Mouse (Mus musculus) forebrain, embryonic 11.5 days (tissue): ENCODE data around the gene Taar8c. TPM values are rescaled to one million over a fixed set of nuclear protein-coding genes. Genes with fewer than 3 reads are reported as not detected.
"Not testable (repeated sequence)": the region's sequence is repeated elsewhere in the genome, so short reads cannot be mapped to it uniquely, and the experiment has no call there.

Experiments used
- ATAC-seq: fragments of 200-750 bp; cut with Nextera tagmentation; replicated peaks from 2 replicates; pipeline ENCODE4 v1.8.0; 2017; ENCODE audit warnings: moderate TSS enrichment; ENCODE audit not compliant: low FRiP score
- DNase-seq: peaks from one replicate; pipeline ENCODE4 v3.0.0-alpha.2; 2017; ENCODE audit warnings: low spot score
- H3K27ac ChIP-seq: fragments of 300-500 bp; sonication (generic); 2 replicates; pipeline ENCODE4 v1.5.1; 2014; ENCODE audit warnings: low read depth, low read length
- H3K27me3 ChIP-seq: fragments of 300-500 bp; sonication (generic); 2 replicates; pipeline ENCODE4 v1.6.1; 2014; ENCODE audit warnings: mild to moderate bottlenecking, low read length, mixed read lengths; ENCODE audit not compliant: control insufficient read depth, insufficient read depth
- H3K36me3 ChIP-seq: fragments of 300-500 bp; sonication (generic); 2 replicates; pipeline ENCODE4 v1.6.1; 2014; ENCODE audit warnings: mild to moderate bottlenecking, low read length, moderate library complexity, mixed read lengths; ENCODE audit not compliant: control insufficient read depth, insufficient read depth
- H3K4me1 ChIP-seq: fragments of 300-500 bp; sonication (generic); replicated peaks from 2 replicates; pipeline ENCODE4 v1.6.1; 2014; ENCODE audit warnings: low read length, mixed read lengths; ENCODE audit not compliant: control insufficient read depth, insufficient read depth
- H3K4me2 ChIP-seq: fragments of 300-500 bp; sonication (generic); 2 replicates; pipeline ENCODE4 v1.6.1; 2014; ENCODE audit warnings: low read depth, mild to moderate bottlenecking, low read length, moderate library complexity, mixed read lengths; ENCODE audit not compliant: severe bottlenecking
- H3K4me3 ChIP-seq: fragments of 300-500 bp; sonication (generic); 2 replicates; pipeline ENCODE4 v1.5.1; 2014; ENCODE audit warnings: low read depth, low read length
- H3K9ac ChIP-seq: fragments of 300-500 bp; sonication (generic); 2 replicates; pipeline ENCODE4 v1.6.1; 2014; ENCODE audit warnings: low read length
- H3K9me3 ChIP-seq: fragments of 300-500 bp; sonication (generic); 2 replicates; pipeline ENCODE4 v1.6.1; 2016; ENCODE audit warnings: low read length, mixed read lengths; ENCODE audit not compliant: control insufficient read depth
- WGBS: fragments of 180-500 bp; shearing (Covaris S2); extraction: QIAGEN DNeasy Blood & Tissue Kit; methylation state at CpG from one replicate; pipeline ENCODE4 v1.1.7; 2014; 5-methylcytosine and 5-hydroxymethylcytosine counted together
- polyA plus RNA-seq: library from polyadenylated mRNA; unstranded; fragments of >200 nt; fragmentation: Nextera tagmentation; extraction: Ambion mirVana; gene quantifications from 2 replicates; pipeline ENCODE4 v1.2.1, GENCODE M21; 2014

The Taar8c gene
- polyA plus RNA-seq, result not detected in 2 replicates

- 82% methylated on average over 1 of the region's 3 CpGs for WGBS
- not testable (repeated sequence) for H3K4me2 ChIP-seq, H3K9me3 ChIP-seq, H3K36me3 ChIP-seq, DNase-seq, H3K4me3 ChIP-seq, H3K27ac ChIP-seq, H3K9ac ChIP-seq, H3K27me3 ChIP-seq, ATAC-seq, H3K4me1 ChIP-seq
Observed at GRCm38 (mm10) chr10:24101812-24102211, at the start of gene Taar8c. Gene Taar8c, minus strand, starts transcription at chr10:24101912.

DNA sequence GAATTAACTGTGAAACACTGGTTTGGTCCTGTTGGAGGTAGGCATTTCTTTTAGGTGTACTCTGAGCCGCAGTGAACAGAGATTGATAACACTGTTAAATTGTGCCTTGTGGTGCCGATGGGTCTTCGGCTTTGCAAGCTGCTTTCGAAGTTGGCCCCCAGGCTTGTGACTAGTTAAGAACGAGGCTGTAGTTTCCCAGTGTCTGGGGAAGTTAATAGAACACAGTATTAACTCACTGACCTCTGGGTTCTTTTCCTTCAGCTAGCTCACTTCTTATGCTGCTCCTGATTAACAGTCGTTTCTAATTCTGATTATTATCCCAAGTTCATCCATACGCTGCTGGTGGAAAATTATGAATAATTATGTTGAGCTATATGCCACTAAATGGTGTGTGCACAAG, 48.4 kb upstream of the Taar8c start:
- Histone ChIP-seq H3K9me3 (no peaks in the 10 kb centered on the region), H3K36me3 (no peaks in the 10 kb centered on the region), H3K4me3 (peak overlapping the region; percentile 72; the same call in 1 of the 2 replicates), H3K27me3 (no peaks in the 10 kb centered on the region), H3K27ac (no peak overlapping the region), H3K9ac (no peak overlapping the region), H3K4me2 (peak overlapping the region; percentile 37; the same call in 1 of the 2 replicates), H3K4me1 (no peaks in the 10 kb centered on the region)
- DNase-seq (no peak), ATAC-seq (no peak)
- 71% methylated on average over 7 of the region's 7 CpGs for WGBS

DNA sequence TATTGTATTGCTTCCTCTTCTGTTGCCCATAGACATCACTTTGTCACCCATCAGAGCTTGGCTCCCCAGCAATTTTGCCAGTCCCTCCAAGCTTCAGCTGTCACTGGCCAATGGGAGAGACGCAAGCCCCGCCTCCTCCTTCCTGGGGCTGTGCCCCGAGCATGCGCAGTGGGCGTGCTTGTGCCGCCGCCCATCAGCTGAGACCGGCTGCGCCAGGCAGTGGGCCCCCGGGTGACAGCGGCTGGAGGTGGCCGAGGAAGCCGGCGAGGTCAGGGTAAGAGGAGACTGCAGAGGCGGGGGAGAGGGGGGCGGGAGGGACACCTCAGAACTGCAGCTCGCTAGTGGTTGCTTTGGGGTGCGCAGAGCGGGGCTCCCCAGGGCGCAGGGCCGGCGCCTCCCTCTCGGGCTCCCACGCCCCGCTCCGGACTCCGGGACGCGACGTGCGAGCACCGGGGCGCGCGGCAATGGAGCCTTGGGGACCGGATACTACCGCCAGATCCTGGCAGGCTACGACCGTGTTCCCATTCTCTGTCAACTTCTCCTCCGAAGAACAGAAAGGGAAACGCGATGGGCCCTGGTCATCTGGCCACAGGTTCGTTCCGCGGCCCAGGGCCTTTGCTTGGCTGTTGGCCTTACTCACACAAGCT, 47.5 kb upstream of the Taar8c start, which contains the start of gene Stx7:
Gene Stx7, plus strand, starts transcription at position 168 of the 647 bp plus-strand sequence.
- peak; percentile 99 for ATAC-seq

DNA sequence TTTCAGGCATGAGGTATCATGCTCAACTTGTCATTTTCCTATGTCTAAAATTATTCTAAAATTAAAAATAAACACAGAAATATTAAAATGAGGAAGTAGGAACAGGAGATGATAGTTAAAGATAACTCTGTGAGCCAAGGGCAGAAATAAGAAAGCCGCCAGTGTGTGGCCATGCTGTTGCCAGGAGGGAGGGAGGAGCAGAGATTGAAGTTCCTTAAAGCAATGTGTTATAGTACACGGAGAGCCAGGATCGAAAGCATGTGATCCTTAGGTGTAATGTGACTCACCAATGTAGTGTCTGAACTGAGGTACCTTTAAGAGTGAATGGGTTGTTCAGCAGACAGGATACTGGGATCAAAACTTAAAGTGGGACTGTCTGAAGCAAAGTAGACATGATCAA, 41.0 kb upstream of the Taar8c start:
- DNase-seq (no peak), ATAC-seq (no peak)
- no peak overlapping the region for H3K4me2 ChIP-seq
- no peaks in the 10 kb centered on the region for H3K36me3 ChIP-seq
- H3K27me3 ChIP-seq, result no peaks in the 10 kb centered on the region
- H3K9me3 ChIP-seq, result no peaks in the 10 kb centered on the region
- no peaks in the 10 kb centered on the region for H3K4me1 ChIP-seq
- H3K9ac ChIP-seq, result no peak overlapping the region
- no peak overlapping the region for H3K27ac ChIP-seq
- WGBS, result 90% methylated on average over 3 of the region's 3 CpGs
- no peak overlapping the region for H3K4me3 ChIP-seq

More for the DNA sequence above, 47.5 kb upstream of the Taar8c start, which contains the start of gene Stx7:
- peak within 1 kb of the TSS; percentile 74 for H3K9ac ChIP-seq
- no peaks in the 10 kb centered on the region for H3K9me3 ChIP-seq
- H3K4me3 ChIP-seq, result peak within 1 kb of the TSS; percentile 72
- no peak within 1 kb of the TSS for H3K27ac ChIP-seq
- under 1% methylated on average over 36 of the region's 45 CpGs for WGBS
- H3K36me3 ChIP-seq, result no peaks in the 10 kb centered on the region
- no peaks in the 10 kb centered on the region for H3K4me1 ChIP-seq
- H3K4me2 ChIP-seq, result peak within 1 kb of the TSS; percentile 52
- H3K27me3 ChIP-seq, result no peaks in the 10 kb centered on the region
- peak; percentile 95 for DNase-seq

DNA sequence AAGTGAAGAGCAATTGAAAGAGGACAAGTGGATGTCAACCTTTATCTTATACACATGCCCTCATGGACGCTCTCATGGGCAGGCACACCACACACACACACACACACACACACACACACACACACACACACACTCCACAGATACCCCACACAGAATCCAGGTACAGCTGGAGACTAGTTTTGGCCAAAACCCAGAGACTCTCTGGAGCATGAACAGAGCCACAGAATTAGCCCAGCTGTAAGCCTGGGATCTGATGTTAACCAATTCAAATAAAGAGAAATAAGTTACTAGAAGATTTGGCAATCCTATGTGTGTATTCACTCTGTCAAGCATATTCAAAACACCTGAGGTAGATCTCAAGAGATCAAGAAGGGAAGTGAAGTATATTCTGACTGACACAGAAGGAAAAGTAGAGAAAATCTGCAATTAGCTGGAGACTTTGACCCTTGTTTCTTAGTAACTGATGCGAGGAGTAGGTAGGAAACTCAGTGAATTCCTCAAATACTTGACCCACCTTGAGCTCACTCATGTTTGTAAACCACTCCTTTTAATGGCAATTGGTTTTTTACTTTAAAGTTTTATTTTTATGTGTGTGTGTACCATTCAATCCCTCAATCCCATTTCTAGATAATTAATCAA, 37.0 kb upstream of the Taar8c start:
- Histone ChIP-seq H3K9ac (no peak overlapping the region), H3K4me1 (no peaks in the 10 kb centered on the region), H3K27ac (no peak overlapping the region), H3K9me3 (no peaks in the 10 kb centered on the region), H3K27me3 (no peaks in the 10 kb centered on the region), H3K4me3 (no peak overlapping the region), H3K36me3 (no peaks in the 10 kb centered on the region), H3K4me2 (no peak overlapping the region)
- DNase-seq, result no peak
- WGBS, result 78% methylated on average over 2 of the region's 2 CpGs
- no peak for ATAC-seq

- 74% methylated on average over 7 of the region's 7 CpGs for WGBS
- Histone ChIP-seq H3K9me3 (no peaks in the 10 kb centered on the region), H3K36me3 (no peaks in the 10 kb centered on the region), H3K27me3 (no peaks in the 10 kb centered on the region), H3K4me1 (no peaks in the 10 kb centered on the region; the same call in 1 of the 2 replicates), H3K27ac (no peak overlapping the region), H3K4me3 (no peak overlapping the region), H3K4me2 (no peak overlapping the region), H3K9ac (no peak overlapping the region)
- DNase-seq (no peak), ATAC-seq (no peak)
Observed at GRCm38 (mm10) chr10:24134071-24134645, 32.4 kb upstream of the Taar8c start.

- Histone ChIP-seq H3K4me1 (no peaks in the 10 kb centered on the region; the same call in 1 of the 2 replicates), H3K9ac (no peak overlapping the region), H3K36me3 (no peaks in the 10 kb centered on the region), H3K27me3 (no peaks in the 10 kb centered on the region), H3K4me2 (no peak overlapping the region), H3K9me3 (no peaks in the 10 kb centered on the region), H3K4me3 (no peak overlapping the region), H3K27ac (no peak overlapping the region)
- WGBS, result 55% methylated on average over 2 of the region's 2 CpGs
- ATAC-seq (no peak), DNase-seq (no peak)
Observed at GRCm38 (mm10) chr10:24133132-24133531, 31.4 kb upstream of the Taar8c start.

DNA sequence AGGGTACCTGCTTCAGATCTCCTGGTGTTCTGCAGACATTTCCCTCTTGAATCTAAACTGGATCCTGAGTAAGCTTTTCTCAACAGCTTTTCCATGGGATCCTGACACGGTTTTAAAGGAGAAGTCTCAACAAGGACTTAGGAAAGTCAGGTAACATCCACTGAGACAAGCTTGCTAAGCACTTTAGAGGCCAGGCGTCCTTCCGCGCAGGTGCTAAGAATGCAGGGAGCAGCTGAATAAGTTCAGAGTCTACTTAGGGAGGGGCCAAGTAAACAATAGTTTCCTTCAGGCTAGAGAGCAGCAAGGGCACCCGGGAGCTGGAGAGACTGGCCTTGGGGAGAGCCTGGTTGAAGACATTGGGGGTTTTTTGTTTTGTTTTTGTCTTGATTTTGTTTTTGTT, 30.6 kb upstream of the Taar8c start:
- Histone ChIP-seq H3K9me3 (no peaks in the 10 kb centered on the region), H3K4me1 (no peaks in the 10 kb centered on the region; the same call in 1 of the 2 replicates), H3K27me3 (no peaks in the 10 kb centered on the region), H3K9ac (no peak overlapping the region), H3K4me2 (no peak overlapping the region), H3K27ac (no peak overlapping the region), H3K4me3 (no peak overlapping the region), H3K36me3 (no peaks in the 10 kb centered on the region)
- DNase-seq (no peak), ATAC-seq (no peak; the same call in 1 of the 2 replicates)
- 5% methylated on average over 5 of the region's 5 CpGs for WGBS
